Mouse (Mus musculus) CD4-positive helper T cell, adult 2 months (primary cell): ENCODE measurements around the gene Med13l.

Source experiments
- DNase-seq: peaks from one replicate; pipeline ENCODE4 v3.0.0-alpha.2; 2012; ENCODE audit warnings: low read depth, missing footprints, low spot score

Gene Med13l

DNA sequence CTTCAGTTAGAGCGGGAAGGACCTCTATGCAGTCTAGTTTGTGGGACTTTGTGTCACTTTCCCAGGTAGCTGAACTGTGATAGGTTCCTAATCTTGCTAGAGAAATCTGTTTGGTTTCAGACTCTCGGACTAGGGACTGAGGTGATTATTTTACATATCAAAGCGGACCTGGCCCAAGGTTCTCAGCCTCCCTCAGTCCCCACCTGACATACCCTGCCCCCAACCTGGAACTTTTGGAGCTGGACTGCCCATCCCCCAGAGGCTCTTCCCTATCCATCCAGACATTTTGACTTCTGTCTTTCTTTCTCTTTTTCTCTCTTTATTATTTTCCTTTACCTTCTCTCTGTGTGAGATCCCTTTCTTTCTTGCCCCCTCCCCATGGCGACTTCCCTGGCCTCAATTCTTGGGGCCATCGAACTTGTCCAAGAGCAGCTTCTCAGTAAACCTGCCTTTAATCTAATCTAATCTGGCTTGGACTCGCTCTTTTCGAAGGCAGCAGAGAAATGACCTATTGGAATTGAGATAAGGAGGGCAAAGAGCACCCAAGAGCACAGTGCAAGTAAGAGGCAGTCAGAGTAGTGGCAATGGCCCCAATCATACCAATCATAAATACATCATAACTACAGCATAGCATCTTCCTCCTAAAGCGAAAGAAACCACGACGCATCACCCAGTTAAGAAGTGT, 130.7 kb downstream of the Med13l start:
- DNase-seq, result no peak

GRCm38 (mm10) chr5:118691710-118692040, 131.2 kb downstream of the Med13l start:
- DNase-seq, result no peak

DNA sequence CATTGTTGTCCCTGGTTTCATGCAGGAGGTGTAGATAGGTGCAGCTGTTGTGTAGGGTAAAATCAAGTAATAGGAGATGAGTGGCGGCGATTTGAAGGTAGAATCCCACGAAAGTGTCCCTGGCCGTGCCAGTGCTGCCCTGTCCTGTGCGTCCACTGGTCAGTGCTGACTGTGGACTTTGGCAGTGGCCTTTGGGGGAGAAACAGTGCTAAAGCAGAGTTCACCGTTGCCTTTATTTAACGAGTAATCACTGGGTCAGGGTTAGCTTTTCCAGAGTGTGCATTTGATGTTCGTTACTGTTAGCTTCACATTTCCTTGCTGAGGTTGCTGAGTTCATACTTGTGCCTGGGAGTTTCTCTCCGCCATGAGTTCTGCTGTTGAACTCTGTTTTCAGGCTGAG, 133.5 kb downstream of the Med13l start:
- DNase-seq, result no peak

DNA sequence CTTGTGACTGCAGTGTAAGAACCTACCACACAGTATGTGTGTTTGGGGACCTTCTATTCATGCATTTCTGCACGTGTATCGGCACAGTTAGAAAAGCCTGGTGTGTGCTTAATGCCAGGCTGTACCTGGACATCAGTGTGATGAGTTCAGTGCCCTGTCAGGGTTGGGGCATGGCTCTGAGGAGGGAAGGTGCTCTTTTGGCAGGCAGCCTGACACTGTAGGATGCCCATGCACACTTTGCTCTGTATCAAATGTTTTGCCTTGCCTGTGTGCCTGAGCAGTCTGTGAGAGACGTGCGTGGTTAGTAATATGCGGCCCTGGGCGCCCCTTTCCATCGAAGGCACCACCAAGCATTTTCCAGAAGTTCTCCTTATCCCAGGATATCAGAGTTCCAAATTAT, 136.6 kb downstream of the Med13l start:
- no peak for DNase-seq

DNA sequence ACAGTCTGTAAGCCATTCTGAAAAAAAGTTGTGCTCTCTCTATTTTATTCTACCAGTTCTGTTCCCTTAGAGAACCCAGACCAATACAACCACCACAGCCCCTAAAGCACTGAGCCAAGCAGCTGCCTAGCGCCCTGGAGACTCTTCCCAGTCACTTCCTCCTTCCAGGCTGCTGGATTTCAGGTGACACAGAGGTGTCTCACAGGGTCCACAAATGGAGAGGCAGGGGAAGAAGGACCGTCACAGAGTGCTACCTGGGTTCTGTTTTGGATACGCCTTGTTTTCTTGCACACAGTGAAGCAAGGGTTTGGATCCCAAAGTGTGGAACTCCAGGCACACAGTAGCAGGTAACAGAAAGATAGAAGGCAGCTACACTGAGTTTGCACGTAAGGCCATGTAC, 140.5 kb downstream of the Med13l start:
- DNase-seq, result no peak

- DNase-seq, result no peak
Measured at GRCm38 (mm10) chr5:118702674-118703073, 142.2 kb downstream of the Med13l start.

- peak; percentile 42 for DNase-seq
Measured at GRCm38 (mm10) chr5:118704148-118704547, 143.7 kb downstream of the Med13l start.

DNA sequence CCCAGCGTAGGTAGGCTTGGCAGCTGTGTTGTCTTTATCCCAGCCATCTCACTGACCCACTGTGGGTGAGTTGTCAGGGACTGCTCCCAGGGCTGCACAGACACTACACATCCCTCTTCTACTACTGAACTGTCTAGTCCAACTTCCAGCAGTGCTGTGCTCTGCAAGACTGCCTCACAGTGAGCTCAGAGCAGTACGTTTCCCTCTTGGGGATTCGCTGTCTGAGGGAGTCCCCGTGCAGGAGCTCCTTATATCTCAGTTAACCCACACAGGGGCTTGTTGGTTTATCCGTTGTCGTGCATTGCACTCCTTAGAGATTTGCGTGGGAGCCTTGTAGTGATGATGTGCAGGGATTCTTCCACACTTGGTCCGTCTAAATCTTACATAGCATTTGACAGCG, 144.5 kb downstream of the Med13l start:
- no peak for DNase-seq

DNA sequence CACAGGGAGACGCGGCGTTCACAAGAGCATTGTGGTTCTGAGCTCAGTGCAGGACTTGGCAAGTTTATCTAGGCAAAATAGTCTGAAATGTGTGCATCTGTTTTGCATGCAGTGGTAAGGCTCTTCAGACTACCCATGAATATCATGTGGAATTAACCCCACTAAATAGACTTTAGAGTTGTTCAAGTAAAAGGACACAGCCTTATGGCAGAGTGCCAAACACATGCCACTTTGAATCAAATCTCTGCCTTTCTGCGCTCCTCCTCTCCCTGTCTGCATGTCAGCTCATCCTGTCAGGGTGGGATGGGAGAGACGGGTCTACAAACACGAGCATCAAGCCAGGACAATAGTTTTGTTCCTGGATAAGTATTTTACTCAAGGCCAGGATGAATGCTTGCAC, 145.5 kb downstream of the Med13l start:
- DNase-seq, result no peak

DNA sequence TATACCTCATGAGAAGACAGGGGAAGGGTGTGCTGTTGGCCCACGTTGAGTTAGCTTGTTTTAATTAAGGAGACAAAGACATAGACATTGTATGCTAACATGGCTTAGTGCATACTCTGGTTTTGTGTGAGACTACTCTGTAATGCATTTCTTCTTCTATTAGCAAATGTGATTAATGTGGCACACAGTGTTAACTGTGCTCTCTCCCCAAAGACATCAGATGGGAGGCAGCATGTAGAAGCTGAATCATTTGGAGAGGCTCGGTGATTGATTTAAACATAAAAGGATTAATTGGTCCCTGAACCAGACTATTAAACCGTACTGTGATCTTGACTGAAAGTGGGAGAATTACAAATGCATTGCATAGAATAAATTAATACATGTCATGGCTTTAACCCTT, 145.9 kb downstream of the Med13l start:
- no peak for DNase-seq

DNA sequence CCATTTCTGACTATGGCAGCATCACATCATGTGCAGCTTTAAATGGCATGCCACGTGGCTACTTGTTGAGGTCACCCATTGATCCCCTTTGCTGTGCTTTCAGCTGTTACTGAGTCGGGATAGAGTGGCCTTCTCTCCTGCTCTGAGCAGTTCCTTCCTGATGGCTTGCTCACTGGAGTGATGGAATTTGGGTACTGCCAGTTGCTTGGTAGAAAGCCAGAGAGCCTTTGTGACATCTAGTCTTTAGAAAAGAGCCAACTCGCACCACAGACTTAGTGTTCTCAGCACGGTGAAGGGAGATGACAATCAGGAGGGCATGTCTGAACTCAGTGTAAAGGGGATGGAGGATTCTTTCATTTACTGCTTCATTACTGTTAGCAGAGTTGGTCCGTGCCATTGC, 147.0 kb downstream of the Med13l start:
- no peak for DNase-seq

DNA sequence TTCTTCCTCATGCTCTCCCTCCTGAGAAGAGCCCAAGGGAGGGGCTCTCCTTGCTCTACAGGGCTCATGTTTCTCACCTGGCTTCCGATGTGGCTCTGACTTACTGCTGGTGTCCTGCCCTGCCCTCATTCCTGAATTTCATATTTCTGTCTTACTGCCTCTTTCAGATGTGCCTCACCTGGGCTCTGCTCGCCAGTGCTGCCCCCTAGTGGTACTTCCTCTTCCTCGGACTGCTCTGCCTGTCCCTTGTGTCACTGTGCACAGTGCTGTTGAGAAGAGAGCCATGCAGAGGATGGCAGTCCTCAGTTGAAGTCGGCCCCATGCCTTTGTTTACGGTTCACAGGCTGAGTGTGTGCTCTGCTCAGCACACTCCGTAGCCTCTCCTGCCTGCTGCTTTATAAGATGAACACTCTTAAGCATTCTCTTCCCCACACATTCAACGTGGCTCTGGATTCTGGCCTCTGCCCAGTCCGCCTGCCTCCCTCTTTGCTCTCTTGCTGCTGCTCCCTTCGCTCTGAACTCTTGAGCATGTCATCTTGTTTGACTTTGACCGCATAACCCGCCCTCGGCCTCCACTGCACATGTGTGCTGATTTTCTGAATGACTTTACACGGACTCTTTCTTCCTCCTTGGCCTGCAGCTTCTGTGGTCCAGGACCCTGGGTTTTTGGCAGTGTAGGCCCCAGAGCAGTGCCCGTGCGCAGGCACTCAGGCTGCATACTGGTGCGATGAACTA, 147.9 kb downstream of the Med13l start:
- DNase-seq, result peak; percentile 64

DNA sequence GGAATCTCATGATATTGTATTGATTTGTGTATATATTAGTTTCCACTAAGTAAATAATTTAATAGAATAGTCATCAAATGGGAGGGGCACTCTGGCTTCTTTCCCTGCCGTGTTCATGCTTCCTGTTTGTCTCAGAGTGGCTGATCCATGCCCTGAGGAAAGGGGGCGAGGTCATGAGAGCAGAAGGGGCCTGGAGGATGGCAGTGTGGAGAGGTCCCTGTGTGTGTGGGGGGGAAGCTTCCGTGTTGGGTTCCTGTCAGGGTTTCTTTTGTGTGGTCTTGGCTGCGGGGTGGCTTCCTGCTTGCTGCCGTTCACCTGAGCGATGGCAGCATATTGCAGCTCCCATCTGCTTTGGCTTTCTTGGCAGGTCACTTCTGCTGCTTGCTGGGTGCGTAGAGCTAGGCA, 149.4 kb downstream of the Med13l start:
- peak; percentile 51 for DNase-seq

DNA sequence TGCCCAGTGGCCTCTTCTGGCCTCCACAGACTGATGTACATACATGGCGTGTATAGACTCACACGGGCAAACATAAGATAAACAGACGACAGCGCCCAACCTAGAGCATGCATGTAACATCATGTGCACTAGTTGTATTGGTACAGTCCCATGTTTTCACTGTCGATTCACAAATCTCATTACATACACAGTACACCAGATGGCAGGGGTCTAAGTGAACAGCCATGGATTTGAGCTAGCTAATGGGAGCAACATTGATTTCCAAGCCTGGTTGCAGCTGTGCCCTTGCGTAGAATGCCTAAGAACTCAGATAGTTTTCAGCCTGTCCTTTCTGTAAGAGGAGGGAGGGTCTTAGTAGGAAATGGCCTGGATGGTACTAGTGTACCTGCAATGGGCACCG, 155.0 kb downstream of the Med13l start:
- DNase-seq, result no peak

DNA sequence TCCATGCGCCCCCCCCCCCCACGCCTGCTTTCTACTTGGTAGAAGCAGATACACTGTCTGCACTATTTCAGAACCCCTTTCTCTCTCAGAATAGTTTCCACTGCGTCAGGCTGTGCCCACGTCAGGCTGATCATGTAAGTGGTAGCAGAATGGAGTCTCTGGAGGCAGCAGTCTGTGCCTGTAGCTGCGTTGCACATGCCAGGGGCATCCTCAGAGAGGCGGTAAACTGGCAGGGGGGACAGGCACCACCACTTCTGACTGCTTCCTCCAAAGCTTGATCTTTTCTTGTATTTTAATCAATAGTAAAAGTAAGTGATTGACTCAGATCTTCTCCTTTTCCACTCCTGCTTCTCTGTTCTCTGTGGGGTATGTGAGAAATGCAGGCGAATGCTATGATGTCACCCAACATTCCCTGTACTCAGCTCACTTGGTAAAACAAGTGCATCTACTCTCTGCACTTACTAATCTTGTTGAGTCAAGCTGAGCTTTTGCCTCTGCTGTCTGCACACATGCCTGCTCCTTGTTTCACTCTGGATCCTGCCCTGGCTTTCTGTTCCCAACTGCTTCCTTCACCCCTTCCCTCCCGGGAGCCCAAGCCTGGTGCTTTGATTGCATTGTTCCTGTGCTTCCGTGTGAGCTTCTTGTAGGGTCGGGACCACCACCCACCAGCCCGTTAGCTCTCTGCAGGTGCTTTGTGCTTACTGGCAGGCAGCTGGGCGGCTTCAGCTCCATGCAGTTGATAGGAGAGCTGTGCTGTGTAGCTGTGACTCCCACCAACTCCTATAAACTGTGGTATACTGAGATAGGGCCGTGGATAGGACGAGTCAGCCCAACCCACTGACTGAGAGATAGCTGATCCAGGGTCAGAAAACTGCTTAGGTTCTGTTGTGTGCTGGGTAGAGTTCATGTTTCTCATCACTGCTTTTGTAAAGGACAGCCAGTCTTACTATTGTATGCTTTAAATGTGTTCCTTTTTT, 156.1 kb downstream of the Med13l start:
- DNase-seq, result no peak

GRCm38 (mm10) chr5:118717456-118717855, 157.0 kb downstream of the Med13l start:
- DNase-seq, result no peak

- DNase-seq, result no peak
Measured at GRCm38 (mm10) chr5:118718070-118718469, 157.6 kb downstream of the Med13l start.

- no peak for DNase-seq
Measured at GRCm38 (mm10) chr5:118721416-118721815, 160.9 kb downstream of the Med13l start.

- no peak for DNase-seq
Measured at GRCm38 (mm10) chr5:118721848-118722247, 161.4 kb downstream of the Med13l start.

GRCm38 (mm10) chr5:118722456-118722855, 162.0 kb downstream of the Med13l start:
- DNase-seq, result no peak

DNA sequence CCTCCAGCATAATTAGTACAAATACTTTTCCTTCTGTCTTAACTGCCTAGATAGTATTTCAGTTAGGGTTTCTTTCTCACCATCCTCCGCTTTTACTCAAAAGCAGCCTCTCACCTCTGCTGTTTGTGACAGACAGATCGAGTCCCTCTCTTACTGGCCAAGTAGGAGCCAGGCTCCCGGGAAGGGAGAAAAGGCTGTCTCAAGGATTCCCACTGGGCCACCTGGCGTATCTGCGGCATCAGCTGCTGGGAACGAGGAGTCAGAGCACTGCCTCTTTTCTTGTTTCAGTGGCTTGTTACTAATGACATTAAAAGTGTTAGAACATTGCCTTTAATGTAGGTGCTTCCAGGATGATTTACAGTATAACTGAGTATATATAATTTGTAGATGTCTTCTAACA, 164.9 kb downstream of the Med13l start:
- DNase-seq, result no peak

DNA sequence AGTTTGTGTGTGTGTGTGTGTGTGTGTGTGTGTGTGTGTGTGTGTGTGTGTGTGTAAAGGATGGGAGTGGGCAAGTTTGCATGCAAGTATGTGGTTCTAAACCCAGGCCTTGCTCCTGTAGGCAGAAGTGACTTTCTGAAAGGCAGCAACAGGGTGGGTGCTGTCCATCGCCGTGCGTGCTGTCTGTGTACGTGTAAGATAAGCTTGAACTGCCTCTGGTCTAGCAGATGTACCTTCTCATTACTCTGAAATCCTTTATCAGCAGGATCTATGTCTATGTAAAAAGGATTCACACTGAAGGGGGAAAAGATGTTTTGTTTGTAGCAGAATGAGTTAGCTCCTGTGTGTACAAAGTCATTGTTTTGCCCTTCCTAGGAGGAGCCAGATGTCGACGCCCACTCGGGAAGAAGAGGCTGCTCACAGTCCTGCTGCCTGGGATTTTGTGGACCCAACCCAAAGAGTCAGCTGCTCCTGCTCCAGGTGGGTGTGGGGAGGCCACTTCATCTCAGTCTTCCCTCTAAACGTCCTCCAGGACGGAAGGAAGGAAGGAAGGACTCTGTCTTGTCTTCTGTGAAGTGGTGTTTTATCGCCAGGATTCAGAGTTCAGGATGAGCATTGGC, 165.5 kb downstream of the Med13l start:
- no peak for DNase-seq
